Mouse (Mus musculus): ENCODE measurements around the gene Rad51b. TPM values are rescaled to one million over a fixed set of nuclear protein-coding genes. Genes with fewer than 3 reads are reported as not detected.
A peak's percentile ranks its signal among the peaks of the same experiment; 100 is the strongest.

Gene Rad51b
- polyA plus RNA-seq, 1 experiment from 2014 or later: 7.6 TPM

DNA sequence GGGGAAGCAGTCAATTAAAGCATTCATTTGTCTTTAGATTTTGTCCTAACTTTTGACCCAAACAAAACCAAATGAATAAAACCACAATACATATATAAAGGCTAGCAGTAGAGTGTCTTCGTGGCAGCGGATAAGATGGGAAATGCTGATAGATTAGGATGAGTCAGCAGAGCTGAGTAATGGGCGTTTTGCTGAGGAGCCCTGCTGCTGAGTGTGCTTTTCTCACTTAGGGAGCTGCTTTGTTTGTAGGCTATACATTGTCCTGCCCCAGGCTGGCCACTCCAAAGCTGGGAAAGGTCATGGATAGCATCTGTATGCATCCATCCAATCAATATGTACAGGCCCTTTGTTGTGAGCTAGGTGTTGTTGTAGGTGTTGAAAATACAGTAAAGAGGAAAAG, 204.8 kb downstream of the Rad51b start:
- H3K27me3 ChIP-seq: no peaks in the 10 kb centered on the region
- H3K36me3 ChIP-seq: no peaks in the 10 kb centered on the region
- H3K9ac ChIP-seq (replicated peaks): no peak overlapping the region
- no peak for ATAC-seq (ENCODE audit: low FRiP score, low read depth)
- no peak overlapping the region for H3K27ac ChIP-seq (replicated peaks)
- 77% methylated on average over 3 of the region's 3 CpGs for WGBS
- 0 out of 2 replicates have a peak, but pooled peaks cover 5% of the 10 kb centered on the region for H3K9me3 ChIP-seq
- H3K4me2 ChIP-seq (replicated peaks): no peak overlapping the region
- H3K4me3 ChIP-seq: no peak overlapping the region
- H3K4me1 ChIP-seq: peaks cover 25% of the 10 kb centered on the region

DNA sequence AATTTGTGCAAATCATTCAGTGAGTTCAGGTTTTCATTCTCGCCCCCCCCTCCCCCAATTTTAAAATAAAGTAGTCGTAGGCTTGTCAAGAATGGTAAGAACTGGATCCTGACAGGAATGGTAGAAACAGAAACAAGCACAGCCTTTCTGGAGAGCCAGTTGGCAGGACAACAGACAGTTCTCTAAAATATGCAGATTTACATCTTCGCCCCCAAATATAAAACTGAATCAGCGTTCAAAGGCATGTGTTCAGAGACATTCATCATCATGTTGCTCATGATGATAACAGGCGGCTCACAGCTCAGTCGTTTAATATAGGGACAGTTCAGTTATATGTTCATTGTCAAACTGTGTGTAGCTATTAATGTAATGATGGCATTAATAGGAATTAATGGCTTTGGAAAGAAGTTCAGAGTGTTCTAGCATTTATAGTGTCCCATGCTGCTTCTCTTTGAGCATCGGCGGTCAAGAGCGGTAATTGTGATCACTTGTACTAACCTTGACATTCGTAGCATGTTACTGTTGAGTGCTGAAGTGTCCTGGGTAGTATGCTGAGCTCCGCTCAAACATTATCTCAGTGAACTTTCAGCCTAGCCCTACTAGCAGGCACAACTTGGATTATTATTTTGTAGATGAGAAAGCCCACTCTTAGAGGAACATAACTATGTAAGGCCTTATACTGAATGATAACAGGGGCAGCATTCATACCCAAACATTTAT, 205.9 kb downstream of the Rad51b start:
- H3K27ac ChIP-seq (replicated peaks): peak overlapping the region; percentile 78; the same call in 1 of the 2 replicates
- WGBS: 86% methylated on average over 11 of the region's 11 CpGs

DNA sequence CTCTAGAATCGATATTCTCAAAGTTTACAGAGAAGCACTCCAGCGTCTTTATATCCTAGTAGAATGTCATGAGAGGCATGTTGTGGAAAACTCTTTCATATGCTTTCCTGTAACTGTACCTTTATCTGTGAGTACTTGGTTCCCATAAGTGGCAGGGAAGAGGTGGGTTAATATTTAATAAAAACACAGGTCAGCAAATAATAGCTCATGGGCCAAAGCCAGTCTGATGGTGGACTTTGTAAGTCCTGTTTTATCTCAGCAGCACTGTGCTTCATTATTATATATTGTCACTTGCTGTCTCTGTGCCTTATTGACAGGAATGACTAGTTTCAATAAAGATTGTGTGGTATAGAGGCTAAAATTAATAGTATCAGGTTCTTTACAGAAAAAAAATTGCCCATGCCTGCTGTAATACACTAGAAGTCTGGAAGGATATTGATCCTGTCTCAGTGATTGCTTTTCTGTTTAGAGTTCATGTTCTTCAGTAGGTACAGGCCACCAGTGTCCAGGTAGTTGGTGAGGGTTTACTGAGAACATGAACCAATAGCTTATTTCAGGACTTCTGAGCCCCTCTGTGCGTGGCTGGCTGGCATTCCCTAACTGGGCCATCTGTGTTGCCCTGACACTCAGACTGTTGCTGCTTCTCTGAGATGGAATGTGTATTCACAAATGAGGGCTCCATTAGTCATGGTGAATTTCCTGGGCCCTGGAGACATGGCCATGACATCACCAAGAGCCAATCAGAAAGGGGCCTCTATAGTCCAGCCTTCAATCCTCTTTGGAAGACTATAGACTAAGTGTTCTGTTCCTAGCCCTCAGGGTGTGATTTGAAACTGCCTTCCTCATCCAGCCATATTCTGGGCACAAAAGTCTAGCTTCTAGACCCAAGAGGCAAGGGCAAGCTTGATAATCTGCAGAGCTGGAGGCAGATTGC, 206.8 kb downstream of the Rad51b start:
- H3K9ac ChIP-seq (replicated peaks): no peak overlapping the region
- no peaks in the 10 kb centered on the region for H3K36me3 ChIP-seq
- no peak overlapping the region for H3K4me2 ChIP-seq (replicated peaks)
- peaks cover 39% of the 10 kb centered on the region for H3K4me1 ChIP-seq
- no peak overlapping the region for H3K4me3 ChIP-seq
- H3K27me3 ChIP-seq: no peaks in the 10 kb centered on the region
- H3K27ac ChIP-seq (replicated peaks): peak overlapping the region; percentile 78
- WGBS: 73% methylated on average over 3 of the region's 3 CpGs
- H3K9me3 ChIP-seq: 0 out of 2 replicates have a peak, but pooled peaks cover 5% of the 10 kb centered on the region
- peak; percentile 98 for ATAC-seq (ENCODE audit: low FRiP score, low read depth)

More for the DNA sequence above, 205.9 kb downstream of the Rad51b start:
- H3K36me3 ChIP-seq: no peaks in the 10 kb centered on the region
- H3K4me2 ChIP-seq (replicated peaks): no peak overlapping the region
- peaks cover 36% of the 10 kb centered on the region for H3K4me1 ChIP-seq
- no peak for ATAC-seq (ENCODE audit: low FRiP score, low read depth)
- 0 out of 2 replicates have a peak, but pooled peaks cover 5% of the 10 kb centered on the region for H3K9me3 ChIP-seq
- no peak overlapping the region for H3K9ac ChIP-seq (replicated peaks)
- no peak overlapping the region for H3K4me3 ChIP-seq
- H3K27me3 ChIP-seq: no peaks in the 10 kb centered on the region

GRCm38 (mm10) chr12:79504641-79505040, 207.6 kb downstream of the Rad51b start:
- WGBS: 32% methylated on average over 1 of the region's 1 CpGs
- no peak; the same call in 1 of the 2 replicates for ATAC-seq (ENCODE audit: low FRiP score, low read depth)
- no peaks in the 10 kb centered on the region for H3K36me3 ChIP-seq
- H3K4me3 ChIP-seq: no peak overlapping the region
- no peaks in the 10 kb centered on the region for H3K27me3 ChIP-seq
- H3K4me2 ChIP-seq (replicated peaks): no peak overlapping the region
- no peak overlapping the region for H3K9ac ChIP-seq (replicated peaks)
- peaks cover 39% of the 10 kb centered on the region for H3K4me1 ChIP-seq
- peak overlapping the region; percentile 78 for H3K27ac ChIP-seq (replicated peaks)
- 0 out of 2 replicates have a peak, but pooled peaks cover 5% of the 10 kb centered on the region for H3K9me3 ChIP-seq

DNA sequence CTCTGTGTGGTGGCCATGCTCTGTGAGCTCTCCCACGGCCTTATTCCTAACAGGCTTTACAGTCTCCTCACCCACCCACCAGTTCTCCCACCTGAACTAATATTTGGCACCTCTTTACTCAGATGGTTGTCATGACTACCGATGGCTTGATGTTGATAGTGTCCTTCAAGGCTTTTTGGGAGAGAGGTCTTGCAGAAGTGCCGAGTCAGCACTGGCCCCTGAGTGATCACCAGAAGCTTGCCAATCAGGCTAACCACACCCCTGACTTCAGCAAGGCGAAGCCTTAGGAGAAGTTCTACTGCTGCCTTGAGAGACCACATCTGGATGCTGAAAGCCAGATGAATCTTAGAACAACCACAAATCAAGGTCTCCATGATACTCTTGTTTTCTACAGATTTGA, 209.3 kb downstream of the Rad51b start:
- Histone ChIP-seq H3K36me3 (no peaks in the 10 kb centered on the region), H3K4me2 (replicated peaks) (no peak overlapping the region), H3K4me3 (no peak overlapping the region), H3K4me1 (peaks cover 42% of the 10 kb centered on the region), H3K9ac (replicated peaks) (no peak overlapping the region), H3K27ac (replicated peaks) (no peak overlapping the region), H3K27me3 (no peaks in the 10 kb centered on the region), H3K9me3 (no peaks in the 10 kb centered on the region)
- ATAC-seq (ENCODE audit: low FRiP score, low read depth): no peak
- WGBS: 79% methylated on average over 4 of the region's 4 CpGs

GRCm38 (mm10) chr12:79507141-79507681, 210.1 kb downstream of the Rad51b start:
- no peak overlapping the region for H3K4me3 ChIP-seq
- H3K4me2 ChIP-seq (replicated peaks): no peak overlapping the region
- H3K4me1 ChIP-seq: peaks cover 50% of the 10 kb centered on the region
- no peak for ATAC-seq (ENCODE audit: low FRiP score, low read depth)
- WGBS: 40% methylated on average over 8 of the region's 8 CpGs
- H3K27ac ChIP-seq (replicated peaks): 0 out of 2 replicates have a peak overlapping the region, but pooled peaks have one; percentile 7
- no peak overlapping the region for H3K9ac ChIP-seq (replicated peaks)
- no peaks in the 10 kb centered on the region for H3K9me3 ChIP-seq
- no peaks in the 10 kb centered on the region for H3K27me3 ChIP-seq
- no peaks in the 10 kb centered on the region for H3K36me3 ChIP-seq

GRCm38 (mm10) chr12:79511454-79512204, 214.5 kb downstream of the Rad51b start:
- Histone ChIP-seq H3K4me3 (no peak overlapping the region), H3K36me3 (no peaks in the 10 kb centered on the region), H3K4me1 (peaks cover 28% of the 10 kb centered on the region), H3K4me2 (replicated peaks) (no peak overlapping the region), H3K9ac (replicated peaks) (no peak overlapping the region), H3K9me3 (no peaks in the 10 kb centered on the region), H3K27me3 (no peaks in the 10 kb centered on the region), H3K27ac (replicated peaks) (no peak overlapping the region; the same call in 1 of the 2 replicates)
- 60% methylated on average over 11 of the region's 11 CpGs for WGBS
- ATAC-seq (ENCODE audit: low FRiP score, low read depth): no peak

DNA sequence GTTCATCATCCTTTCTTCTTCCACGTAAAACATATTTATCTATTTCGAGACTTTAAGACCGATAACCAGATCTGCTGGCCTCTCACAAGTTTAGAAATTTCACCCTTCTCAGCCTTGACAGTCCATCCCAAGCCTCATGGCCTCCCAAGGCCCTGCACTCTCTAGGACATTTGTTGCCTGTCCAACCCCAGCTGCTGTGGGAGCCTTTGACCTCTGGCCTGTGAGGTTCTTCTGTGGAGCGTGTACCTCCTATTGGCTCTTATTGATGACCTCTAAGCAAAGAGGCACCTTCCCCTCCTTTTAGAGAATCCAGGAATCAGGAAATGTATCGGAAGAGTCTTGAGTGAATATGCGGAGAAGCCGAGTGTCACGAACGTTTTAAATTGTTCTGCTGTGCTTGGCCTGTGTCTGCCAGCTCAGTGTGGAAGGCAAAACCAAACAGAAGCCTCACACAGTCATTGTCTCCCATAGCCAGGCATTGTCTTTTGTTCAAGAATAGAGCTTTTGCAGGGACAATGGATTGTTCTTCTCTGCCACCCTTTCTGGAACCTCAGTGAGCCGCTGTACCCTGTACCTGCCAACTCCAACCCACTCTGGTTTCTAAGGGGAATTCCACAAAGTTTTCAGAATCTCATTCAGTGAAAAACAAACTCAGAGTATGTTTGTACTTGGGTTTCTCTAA, 215.3 kb downstream of the Rad51b start:
- no peaks in the 10 kb centered on the region for H3K9me3 ChIP-seq
- no peak overlapping the region for H3K4me3 ChIP-seq
- no peak for ATAC-seq (ENCODE audit: low FRiP score, low read depth)
- H3K4me1 ChIP-seq: peaks cover 21% of the 10 kb centered on the region
- no peak overlapping the region for H3K27ac ChIP-seq (replicated peaks)
- no peak overlapping the region for H3K9ac ChIP-seq (replicated peaks)
- WGBS: 73% methylated on average over 10 of the region's 10 CpGs
- no peaks in the 10 kb centered on the region for H3K36me3 ChIP-seq
- no peaks in the 10 kb centered on the region for H3K27me3 ChIP-seq
- H3K4me2 ChIP-seq (replicated peaks): no peak overlapping the region

DNA sequence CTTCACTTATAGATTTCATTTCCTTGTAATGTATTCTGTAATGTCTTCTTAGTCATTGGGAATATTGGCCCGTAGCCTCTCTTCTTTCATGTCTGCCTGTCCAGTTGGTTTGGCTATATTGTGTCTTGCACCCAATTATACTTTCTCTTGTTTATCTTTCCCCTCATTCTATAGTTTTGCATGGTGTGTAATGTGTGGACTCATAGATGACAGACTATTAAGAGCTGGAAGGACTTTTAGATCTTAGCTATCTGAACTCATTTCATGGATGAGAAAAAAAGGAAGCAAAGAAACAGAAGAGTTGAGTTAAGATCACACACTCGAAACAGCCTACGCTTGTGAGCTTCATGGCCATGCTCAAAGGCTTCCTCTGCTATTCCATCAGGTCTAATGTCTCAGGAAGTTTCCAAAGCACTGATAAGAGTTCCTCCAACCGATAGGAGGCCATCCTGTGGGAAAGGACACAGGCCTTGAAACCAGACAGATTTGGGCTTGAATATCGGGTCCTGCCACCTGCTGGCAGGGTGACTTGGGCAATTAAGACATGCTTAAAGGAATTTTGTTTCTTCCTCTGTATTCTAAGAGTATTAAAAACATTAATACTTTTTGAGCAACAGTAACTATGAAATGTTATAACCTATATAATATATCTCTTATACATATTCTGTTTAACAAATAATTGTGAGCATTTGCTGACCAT, 216.1 kb downstream of the Rad51b start:
- Histone ChIP-seq H3K4me1 (peaks cover 13% of the 10 kb centered on the region), H3K4me3 (no peak overlapping the region), H3K9ac (replicated peaks) (no peak overlapping the region), H3K27ac (replicated peaks) (no peak overlapping the region), H3K27me3 (no peaks in the 10 kb centered on the region), H3K4me2 (replicated peaks) (no peak overlapping the region), H3K9me3 (no peaks in the 10 kb centered on the region), H3K36me3 (no peaks in the 10 kb centered on the region)
- ATAC-seq (ENCODE audit: low FRiP score, low read depth): no peak
- 91% methylated on average over 5 of the region's 5 CpGs for WGBS

GRCm38 (mm10) chr12:79514680-79515079, 217.6 kb downstream of the Rad51b start:
- no peak overlapping the region for H3K4me3 ChIP-seq
- H3K4me1 ChIP-seq: peaks cover 12% of the 10 kb centered on the region
- H3K27ac ChIP-seq (replicated peaks): no peak overlapping the region
- H3K4me2 ChIP-seq (replicated peaks): no peak overlapping the region
- 94% methylated on average over 3 of the region's 3 CpGs for WGBS
- no peaks in the 10 kb centered on the region for H3K27me3 ChIP-seq
- H3K36me3 ChIP-seq: no peaks in the 10 kb centered on the region
- ATAC-seq (ENCODE audit: low FRiP score, low read depth): no peak
- no peaks in the 10 kb centered on the region for H3K9me3 ChIP-seq
- no peak overlapping the region for H3K9ac ChIP-seq (replicated peaks)

Measured in midbrain, embryonic 12.5 days (tissue).